Mouse (Mus musculus): ENCODE data around the gene Olfr1377. TPM values are rescaled to one million over a fixed set of nuclear protein-coding genes. Genes with fewer than 3 reads are reported as not detected.

Gene Olfr1377
- polyA plus RNA-seq (2015; fragmentation: Nextera tagmentation; extraction: Ambion mirVana) = not detected in 2 replicates

GRCm38 (mm10) chr11:50981667-50982066 lies at the start of gene Olfr1377:
TSS of gene Olfr1377 (plus strand) at chr11:50981967.
- no peaks in the 10 kb centered on the region for H3K9me3 ChIP-seq (ENCODE audit: control insufficient read depth)
- WGBS = 68% methylated on average over 5 of the region's 5 CpGs
- no peaks in the 10 kb centered on the region for H3K27me3 ChIP-seq (replicated peaks; ENCODE audit: control insufficient read depth, insufficient read depth, low read length)
- TF ChIP-seq CTCF (IDR thresholded peaks at IDR 0.05; ENCODE audit: low read depth) = no peak
- no peaks in the 10 kb centered on the region for H3K4me1 ChIP-seq (replicated peaks; ENCODE audit: control insufficient read depth, insufficient read depth, low read length)
- H3K27ac ChIP-seq (ENCODE audit: low read depth, low read length) = no peak within 1 kb of the TSS
- no peaks in the 10 kb centered on the region for H3K36me3 ChIP-seq (ENCODE audit: control insufficient read depth, insufficient read depth)
- H3K4me2 ChIP-seq (replicated peaks; ENCODE audit: low read depth) = no peak within 1 kb of the TSS
- H3K4me3 ChIP-seq (ENCODE audit: low read depth, low read length) = no peak within 1 kb of the TSS
- no peak within 1 kb of the TSS for H3K9ac ChIP-seq (ENCODE audit: low read depth, low read length)
- no peak for ATAC-seq

DNA sequence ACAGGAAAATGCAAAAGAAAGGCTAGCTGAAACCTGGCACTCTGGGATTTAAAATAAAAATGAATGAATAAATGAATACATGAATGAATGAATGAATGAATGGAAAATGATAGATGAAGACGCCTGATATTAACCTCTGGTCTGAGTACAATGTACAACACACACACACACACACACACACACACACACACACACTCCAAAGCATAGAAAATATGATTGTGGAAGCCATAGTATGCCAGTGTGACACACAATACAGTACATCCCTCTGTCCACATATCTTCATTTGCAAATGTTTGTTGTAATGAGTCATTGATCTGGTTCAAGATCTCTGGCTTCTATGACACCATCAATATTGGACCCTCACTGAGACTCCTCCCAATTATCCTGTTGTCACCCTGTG lies 49.7 kb upstream of the Olfr1377 start:
- 80% methylated on average over 1 of the region's 1 CpGs for WGBS
- Histone ChIP-seq H3K9ac (ENCODE audit: low read depth, low read length) (no peak overlapping the region), H3K27me3 (replicated peaks; ENCODE audit: control insufficient read depth, insufficient read depth, low read length) (0 out of 2 replicates have a peak, but pooled peaks cover 4% of the 10 kb centered on the region), H3K27ac (ENCODE audit: low read depth, low read length) (no peak overlapping the region), H3K4me1 (replicated peaks; ENCODE audit: control insufficient read depth, insufficient read depth, low read length) (no peaks in the 10 kb centered on the region), H3K4me2 (replicated peaks; ENCODE audit: low read depth) (peak overlapping the region; percentile 85), H3K36me3 (ENCODE audit: control insufficient read depth, insufficient read depth) (no peaks in the 10 kb centered on the region), H3K4me3 (ENCODE audit: low read depth, low read length) (peak overlapping the region; percentile 73; the same call in 1 of the 2 replicates), H3K9me3 (ENCODE audit: control insufficient read depth) (no peaks in the 10 kb centered on the region)
- no peak for TF ChIP-seq CTCF (IDR thresholded peaks at IDR 0.05; ENCODE audit: low read depth)
- no peak for ATAC-seq

- 72% methylated on average over 8 of the region's 8 CpGs for WGBS
- H3K36me3 ChIP-seq (ENCODE audit: control insufficient read depth, insufficient read depth) = no peaks in the 10 kb centered on the region
- ATAC-seq = no peak
Measured at GRCm38 (mm10) chr11:50938435-50938834, 43.3 kb upstream of the Olfr1377 start.

DNA sequence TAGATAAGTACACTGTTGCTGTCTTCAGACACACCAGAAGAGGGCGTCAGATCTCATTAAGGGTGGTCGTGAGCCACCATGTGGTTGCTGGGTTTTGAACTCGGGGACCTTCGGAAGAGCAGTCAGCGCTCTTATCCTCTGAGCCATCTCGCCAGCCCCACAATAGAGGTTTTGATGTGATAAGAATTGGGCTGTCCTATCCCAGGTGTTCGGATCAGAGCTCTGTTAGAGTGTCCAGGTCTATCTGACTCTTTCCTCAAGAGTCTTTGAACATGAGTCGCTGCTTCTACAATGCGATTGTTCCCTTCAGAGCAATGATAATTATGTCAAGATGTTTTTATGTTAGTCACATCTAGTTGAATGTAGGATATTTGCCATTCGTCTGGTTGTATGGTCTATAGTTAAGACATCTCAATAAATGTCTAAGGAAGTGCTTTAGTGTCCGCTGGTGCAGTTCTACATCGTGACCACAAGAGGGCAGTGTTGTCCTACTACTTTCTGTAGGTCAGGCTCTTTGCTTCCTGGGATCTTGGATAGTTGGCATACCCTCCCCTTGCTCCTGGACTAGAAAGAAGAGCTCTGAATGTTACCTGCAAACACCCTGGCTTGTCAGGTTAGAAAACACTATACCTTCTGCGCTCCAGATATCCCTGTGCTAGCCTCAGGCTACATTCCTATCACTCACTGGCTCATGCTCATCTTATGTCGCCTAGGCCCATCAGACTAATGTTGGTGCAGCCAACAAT lies 42.0 kb upstream of the Olfr1377 start:
- no peak overlapping the region for H3K27ac ChIP-seq (ENCODE audit: low read depth, low read length)
- H3K36me3 ChIP-seq (ENCODE audit: control insufficient read depth, insufficient read depth) = no peaks in the 10 kb centered on the region
- no peaks in the 10 kb centered on the region for H3K9me3 ChIP-seq (ENCODE audit: control insufficient read depth)
- 37% methylated on average over 14 of the region's 14 CpGs for WGBS
- ATAC-seq = no peak
- no peak overlapping the region for H3K4me3 ChIP-seq (ENCODE audit: low read depth, low read length)
- H3K27me3 ChIP-seq (replicated peaks; ENCODE audit: control insufficient read depth, insufficient read depth, low read length) = no peaks in the 10 kb centered on the region
- no peaks in the 10 kb centered on the region for H3K4me1 ChIP-seq (replicated peaks; ENCODE audit: control insufficient read depth, insufficient read depth, low read length)
- TF ChIP-seq CTCF (IDR thresholded peaks at IDR 0.05; ENCODE audit: low read depth) = peak; percentile 95
- no peak overlapping the region for H3K9ac ChIP-seq (ENCODE audit: low read depth, low read length)
- no peak overlapping the region for H3K4me2 ChIP-seq (replicated peaks; ENCODE audit: low read depth)

More at GRCm38 (mm10) chr11:50938435-50938834, 43.3 kb upstream of the Olfr1377 start:
- no peak overlapping the region for H3K4me3 ChIP-seq (ENCODE audit: low read depth, low read length)
- H3K27me3 ChIP-seq (replicated peaks; ENCODE audit: control insufficient read depth, insufficient read depth, low read length) = no peaks in the 10 kb centered on the region
- H3K4me2 ChIP-seq (replicated peaks; ENCODE audit: low read depth) = no peak overlapping the region
- no peak for TF ChIP-seq CTCF (IDR thresholded peaks at IDR 0.05; ENCODE audit: low read depth)
- H3K27ac ChIP-seq (ENCODE audit: low read depth, low read length) = no peak overlapping the region
- H3K4me1 ChIP-seq (replicated peaks; ENCODE audit: control insufficient read depth, insufficient read depth, low read length) = no peaks in the 10 kb centered on the region
- H3K9me3 ChIP-seq (ENCODE audit: control insufficient read depth) = no peaks in the 10 kb centered on the region
- no peak overlapping the region for H3K9ac ChIP-seq (ENCODE audit: low read depth, low read length)

- Histone ChIP-seq H3K27ac (ENCODE audit: low read depth, low read length) (no peak overlapping the region), H3K27me3 (replicated peaks; ENCODE audit: control insufficient read depth, insufficient read depth, low read length) (no peaks in the 10 kb centered on the region), H3K36me3 (ENCODE audit: control insufficient read depth, insufficient read depth) (no peaks in the 10 kb centered on the region), H3K9me3 (ENCODE audit: control insufficient read depth) (no peaks in the 10 kb centered on the region), H3K9ac (ENCODE audit: low read depth, low read length) (no peak overlapping the region), H3K4me2 (replicated peaks; ENCODE audit: low read depth) (no peak overlapping the region), H3K4me1 (replicated peaks; ENCODE audit: control insufficient read depth, insufficient read depth, low read length) (no peaks in the 10 kb centered on the region), H3K4me3 (ENCODE audit: low read depth, low read length) (no peak overlapping the region)
- WGBS = 59% methylated on average over 12 of the region's 12 CpGs
- TF ChIP-seq CTCF (IDR thresholded peaks at IDR 0.05; ENCODE audit: low read depth) = no peak
- ATAC-seq = no peak
Measured at GRCm38 (mm10) chr11:50942386-50942785, 39.4 kb upstream of the Olfr1377 start.

DNA sequence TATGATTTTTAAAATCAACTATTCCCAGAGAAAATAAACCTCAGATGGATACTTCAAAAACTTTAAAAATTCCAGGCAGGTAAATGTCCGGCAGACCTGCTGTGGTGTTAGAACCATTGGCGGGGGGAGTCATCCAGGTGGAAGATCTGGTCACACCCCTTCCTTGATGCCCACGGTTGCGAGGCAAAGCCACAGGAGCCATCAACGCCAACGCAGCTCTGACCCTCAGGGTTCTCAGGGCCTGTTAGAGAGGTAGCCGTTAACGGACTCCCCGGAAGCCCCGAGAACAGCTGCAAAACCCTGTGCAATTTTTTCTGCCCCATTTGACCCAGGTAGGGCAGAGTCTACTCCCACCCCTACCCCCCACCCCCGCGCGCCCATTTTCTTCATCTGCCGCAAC lies 38.3 kb upstream of the Olfr1377 start, which contains the start of gene 4933414I15Rik:
Gene 4933414I15Rik (minus strand): TSS at position 260 of the 400 bp plus-strand sequence.
- Histone ChIP-seq H3K27ac (ENCODE audit: low read depth, low read length) (no peak within 1 kb of the TSS), H3K36me3 (ENCODE audit: control insufficient read depth, insufficient read depth) (no peaks in the 10 kb centered on the region), H3K9ac (ENCODE audit: low read depth, low read length) (no peak within 1 kb of the TSS), H3K4me1 (replicated peaks; ENCODE audit: control insufficient read depth, insufficient read depth, low read length) (no peaks in the 10 kb centered on the region), H3K4me2 (replicated peaks; ENCODE audit: low read depth) (no peak within 1 kb of the TSS), H3K27me3 (replicated peaks; ENCODE audit: control insufficient read depth, insufficient read depth, low read length) (no peaks in the 10 kb centered on the region), H3K9me3 (ENCODE audit: control insufficient read depth) (no peaks in the 10 kb centered on the region), H3K4me3 (ENCODE audit: low read depth, low read length) (no peak within 1 kb of the TSS)
- WGBS = 83% methylated on average over 14 of the region's 14 CpGs
- no peak for ATAC-seq
- TF ChIP-seq CTCF (IDR thresholded peaks at IDR 0.05; ENCODE audit: low read depth) = no peak

Measured in intestine, postnatal 0 days (tissue).